Mouse (Mus musculus) kidney, postnatal 0 days (tissue): ENCODE results near the gene 4930432K21Rik. TPM values are rescaled to one million over a fixed set of nuclear protein-coding genes. Genes with fewer than 3 reads are reported as not detected.
A peak's percentile ranks its signal among the peaks of the same experiment; 100 is the strongest.

Experiments used
- ATAC-seq: fragments of 200-750 bp; cut with Nextera tagmentation; replicated peaks from 2 replicates; pipeline ENCODE4 v1.8.0; 2017; ENCODE audit warnings: low read depth, moderate number of reproducible peaks, moderate TSS enrichment, moderate library complexity; ENCODE audit not compliant: low FRiP score
- DNase-seq: peaks from one replicate; pipeline ENCODE4 v3.0.0-alpha.2; 2016; ENCODE audit warnings: low spot score
- H3K27ac ChIP-seq: fragments of 300-500 bp; sonication (generic); 2 replicates; pipeline ENCODE4 v1.5.1; 2014; ENCODE audit warnings: mild to moderate bottlenecking
- H3K27me3 ChIP-seq: fragments of 300-500 bp; sonication (generic); 2 replicates; pipeline ENCODE4 v1.6.1; 2014; ENCODE audit warnings: low read length, mixed read lengths; ENCODE audit not compliant: insufficient read depth
- H3K36me3 ChIP-seq: fragments of 300-500 bp; sonication (generic); 2 replicates; pipeline ENCODE4 v1.6.1; 2014; ENCODE audit warnings: low read length, mixed read lengths; ENCODE audit not compliant: insufficient read depth
- H3K4me1 ChIP-seq: fragments of 300-500 bp; sonication (generic); replicated peaks from 2 replicates; pipeline ENCODE4 v1.6.1; 2014; ENCODE audit warnings: antibody characterized with exemption, low read length, mixed read lengths; ENCODE audit not compliant: insufficient read depth
- H3K4me2 ChIP-seq: fragments of 300-500 bp; sonication (generic); 2 replicates; pipeline ENCODE4 v1.6.1; 2014; ENCODE audit warnings: mild to moderate bottlenecking, low read length, moderate library complexity, mixed read lengths
- H3K4me3 ChIP-seq: fragments of 300-500 bp; sonication (generic); replicated peaks from 2 replicates; pipeline ENCODE4 v1.5.1; 2014; ENCODE audit warnings: low read depth, low read length
- H3K9ac ChIP-seq: fragments of 300-500 bp; sonication (generic); 2 replicates; pipeline ENCODE4 v1.6.1; 2014; ENCODE audit warnings: low read depth, low read length
- H3K9me3 ChIP-seq: fragments of 300-500 bp; sonication (generic); replicated peaks from 2 replicates; pipeline ENCODE4 v1.6.1; 2016; ENCODE audit warnings: low read length, inconsistent platforms, mixed read lengths
- CTCF ChIP-seq: IDR thresholded peaks from 2 replicates; pipeline ENCODE4 v1.5.1; 2016; ENCODE audit warnings: antibody characterized with exemption, low read depth, mild to moderate bottlenecking, moderate library complexity
- WGBS: fragments of 180-500 bp; shearing (Covaris S2); extraction: QIAGEN DNeasy Blood & Tissue Kit; methylation state at CpG from one replicate; pipeline ENCODE4 v1.1.7; 2014; 5-methylcytosine and 5-hydroxymethylcytosine counted together
- polyA plus RNA-seq: library from polyadenylated mRNA; unstranded; fragments of >200 nt; fragmentation: Nextera tagmentation; extraction: Ambion mirVana; gene quantifications from 2 replicates; pipeline ENCODE4 v1.2.1, GENCODE M21; 2015

Gene 4930432K21Rik
- polyA plus RNA-seq, 1 experiment from 2014 or later, result 1.3 TPM

GRCm38 (mm10) chr8:84140838-84141237, 7.0 kb upstream of the 4930432K21Rik start:
- DNase-seq (no peak), ATAC-seq (no peak)
- H3K4me3 ChIP-seq, result no peak overlapping the region
- TF ChIP-seq CTCF, result no peak
- H3K27me3 ChIP-seq, result no peaks in the 10 kb centered on the region
- H3K4me2 ChIP-seq, result no peak overlapping the region
- no peaks in the 10 kb centered on the region for H3K9me3 ChIP-seq
- no peaks in the 10 kb centered on the region for H3K4me1 ChIP-seq
- WGBS, result 88% methylated on average over 4 of the region's 4 CpGs
- H3K27ac ChIP-seq, result no peak overlapping the region
- H3K36me3 ChIP-seq, result peaks cover 73% of the 10 kb centered on the region
- no peak overlapping the region for H3K9ac ChIP-seq

DNA sequence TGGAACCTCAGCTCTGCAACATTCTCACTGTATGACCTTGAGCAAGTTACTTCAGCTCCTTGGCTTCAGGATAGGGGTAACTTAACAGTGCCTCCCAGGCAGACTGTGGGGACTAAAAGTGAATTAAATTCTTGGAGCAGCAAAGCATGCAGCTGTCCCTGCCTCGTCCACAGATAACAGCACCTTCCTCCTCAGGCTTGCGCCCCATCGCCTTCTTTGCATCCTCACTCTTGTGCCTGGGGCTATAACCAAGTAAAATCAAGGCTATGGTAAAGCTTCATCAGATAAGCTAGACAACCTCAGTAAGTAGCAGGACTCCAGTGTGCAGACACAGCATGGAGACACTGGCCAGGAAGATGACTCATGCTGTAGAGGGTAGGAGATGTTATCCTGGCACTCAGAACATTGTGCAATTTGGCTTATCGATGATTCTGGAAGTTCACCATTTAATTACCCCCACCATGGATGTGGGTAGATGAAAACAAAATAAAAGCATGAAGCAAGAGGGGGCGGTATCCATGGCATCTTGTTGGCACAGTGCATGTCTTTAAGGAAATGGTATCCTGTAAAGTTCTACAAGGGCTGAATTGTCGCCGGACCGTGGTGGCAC, 3.1 kb upstream of the 4930432K21Rik start:
- peaks cover 35% of the 10 kb centered on the region for H3K36me3 ChIP-seq
- no peak for TF ChIP-seq CTCF

GRCm38 (mm10) chr8:84147324-84147766, 480 bp upstream of the 4930432K21Rik start:
- Histone ChIP-seq H3K9ac (peak overlapping the region; percentile 77), H3K4me3 (peak overlapping the region; percentile 62), H3K4me2 (peak overlapping the region; percentile 93), H3K4me1 (peaks cover 10% of the 10 kb centered on the region; the same call in 1 of the 2 replicates), H3K27ac (peak overlapping the region; percentile 60; the same call in 1 of the 2 replicates), H3K9me3 (no peaks in the 10 kb centered on the region), H3K27me3 (no peaks in the 10 kb centered on the region), H3K36me3 (peaks cover 17% of the 10 kb centered on the region; the same call in 1 of the 2 replicates)
- ATAC-seq (peak; percentile 57; the same call in 1 of the 2 replicates), DNase-seq (no peak)
- no peak for TF ChIP-seq CTCF
- 5% methylated on average over 14 of the region's 14 CpGs for WGBS

More for the DNA sequence above, 3.1 kb upstream of the 4930432K21Rik start:
- no peaks in the 10 kb centered on the region for H3K9me3 ChIP-seq
- 89% methylated on average over 8 of the region's 8 CpGs for WGBS
- no peaks in the 10 kb centered on the region for H3K27me3 ChIP-seq
- ATAC-seq (no peak), DNase-seq (no peak)
- H3K4me2 ChIP-seq, result no peak overlapping the region
- H3K4me1 ChIP-seq, result peaks cover 10% of the 10 kb centered on the region; the same call in 1 of the 2 replicates
- no peak overlapping the region for H3K4me3 ChIP-seq
- no peak overlapping the region for H3K9ac ChIP-seq
- H3K27ac ChIP-seq, result no peak overlapping the region

DNA sequence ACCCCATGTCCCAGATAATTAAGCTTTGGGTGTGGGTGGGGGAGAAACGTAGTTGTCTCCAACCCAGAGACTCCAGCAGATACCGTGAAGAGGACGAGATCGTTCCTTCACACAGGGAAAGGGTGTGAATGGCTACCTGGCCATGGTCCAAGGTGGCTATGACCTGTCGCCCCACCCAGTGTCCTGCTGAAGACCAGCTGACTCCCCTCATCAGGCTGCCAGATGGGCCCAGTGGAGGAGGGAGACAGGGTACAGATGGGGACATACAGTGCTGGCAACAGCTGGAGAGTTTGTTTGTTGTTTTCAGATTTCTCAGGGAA, 666 bp downstream of the 4930432K21Rik start:
- Histone ChIP-seq H3K4me1 (peaks cover 10% of the 10 kb centered on the region; the same call in 1 of the 2 replicates), H3K4me2 (peak overlapping the region; percentile 93), H3K27ac (0 out of 2 replicates have a peak overlapping the region, but pooled peaks have one; percentile 0), H3K36me3 (peaks cover 6% of the 10 kb centered on the region; the same call in 1 of the 2 replicates), H3K4me3 (no peak overlapping the region), H3K9ac (no peak overlapping the region), H3K9me3 (no peaks in the 10 kb centered on the region), H3K27me3 (no peaks in the 10 kb centered on the region)
- 88% methylated on average over 5 of the region's 5 CpGs for WGBS
- DNase-seq (no peak), ATAC-seq (no peak)
- no peak for TF ChIP-seq CTCF

DNA sequence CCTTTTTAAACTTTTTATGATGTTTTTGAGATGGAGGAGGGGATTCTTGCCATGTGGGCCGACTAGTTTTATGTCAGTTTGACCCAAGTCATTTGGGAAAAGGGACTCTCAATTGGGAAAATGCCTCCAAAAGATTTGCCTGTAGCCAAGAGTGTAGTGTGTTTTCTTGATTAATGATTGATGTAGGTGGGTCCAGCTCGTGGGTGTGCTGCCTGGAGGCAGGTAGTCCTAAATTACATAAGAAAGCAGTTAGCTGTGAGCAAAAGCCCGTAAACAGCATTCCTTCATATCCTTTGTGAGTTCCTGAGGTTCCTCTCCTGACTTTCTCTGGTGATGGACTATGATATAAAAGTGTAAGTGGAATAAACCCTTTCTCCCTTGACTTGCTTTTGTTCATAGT, 1.4 kb downstream of the 4930432K21Rik start:
- Histone ChIP-seq H3K4me3 (no peak overlapping the region), H3K9ac (no peak overlapping the region), H3K27ac (no peak overlapping the region), H3K27me3 (no peaks in the 10 kb centered on the region), H3K36me3 (no peaks in the 10 kb centered on the region), H3K4me2 (no peak overlapping the region), H3K9me3 (no peaks in the 10 kb centered on the region), H3K4me1 (peaks cover 10% of the 10 kb centered on the region; the same call in 1 of the 2 replicates)
- DNase-seq, result no peak
- ATAC-seq, result no peak
- WGBS, result 32% methylated on average over 3 of the region's 3 CpGs
- no peak for TF ChIP-seq CTCF

DNA sequence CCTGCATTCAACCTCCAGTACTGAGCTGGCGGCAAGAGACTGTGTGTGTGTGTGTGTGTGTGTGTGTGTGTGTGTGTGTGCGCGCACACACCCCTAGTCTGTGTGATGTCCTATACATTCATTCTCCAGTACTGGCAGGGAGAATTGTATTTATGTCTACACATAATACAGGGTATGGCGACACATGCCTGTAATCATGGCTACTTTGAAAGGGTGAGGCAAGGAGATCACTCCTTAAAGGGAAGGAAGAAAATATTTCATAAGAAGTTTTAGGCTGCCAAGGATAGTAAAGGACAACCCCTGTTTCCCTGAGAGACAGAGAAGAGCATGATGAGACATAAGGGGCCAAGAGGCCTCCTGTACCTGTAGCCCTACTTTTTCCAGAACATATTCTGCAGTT, 9.8 kb downstream of the 4930432K21Rik start:
- TF ChIP-seq CTCF, result no peak
- H3K4me3 ChIP-seq, result no peak overlapping the region
- no peak overlapping the region for H3K4me2 ChIP-seq
- H3K27me3 ChIP-seq, result no peaks in the 10 kb centered on the region
- no peaks in the 10 kb centered on the region for H3K9me3 ChIP-seq
- DNase-seq (no peak), ATAC-seq (no peak)
- H3K9ac ChIP-seq, result no peak overlapping the region
- WGBS, result 93% methylated on average over 4 of the region's 4 CpGs
- no peak overlapping the region for H3K27ac ChIP-seq
- no peaks in the 10 kb centered on the region for H3K36me3 ChIP-seq
- H3K4me1 ChIP-seq, result no peaks in the 10 kb centered on the region
